Mouse (Mus musculus) liver, postnatal 0 days (tissue): ENCODE measurements around the gene Olfr557.

ENCODE experiments used
- CTCF ChIP-seq: sonication (generic); IDR thresholded peaks from 2 replicates; pipeline ENCODE4 v1.5.1; 2016; ENCODE audit warnings: antibody characterized with exemption, low read depth
- EP300 ChIP-seq: IDR thresholded peaks from 2 replicates; pipeline ENCODE4 v1.6.1; 2016; ENCODE audit warnings: antibody characterized with exemption, low read depth, mild to moderate bottlenecking

DNA sequence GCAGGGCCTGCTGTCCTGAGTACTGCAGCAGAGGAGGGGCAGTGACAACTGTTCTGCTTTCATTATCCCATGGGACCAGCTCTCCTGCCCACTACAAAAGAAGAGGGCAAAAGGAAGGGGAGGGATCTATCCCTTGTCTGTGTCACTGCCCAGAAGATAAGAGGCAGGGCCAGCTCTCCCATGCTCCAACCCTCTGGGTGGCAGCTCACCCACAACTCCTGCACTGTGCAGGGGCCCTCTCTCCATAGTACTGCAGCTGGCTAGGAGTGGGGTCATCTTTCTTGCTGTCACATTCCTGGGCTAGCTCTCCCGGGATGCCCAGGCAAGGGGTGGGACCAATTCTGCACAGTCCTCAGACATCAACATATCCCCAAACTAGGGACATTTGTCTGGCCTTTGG, 38.1 kb downstream of the Olfr557 start:
- TF ChIP-seq CTCF, result no peak
- no peak for TF ChIP-seq EP300
